Mouse (Mus musculus): ENCODE results near the gene Psen2.

GRCm38 (mm10) chr1:180222007-180222406, 41.2 kb downstream of the Psen2 start:
- no peak for TF ChIP-seq POLR2A (IDR thresholded peaks at IDR 0.05; ENCODE audit: insufficient read depth, low read depth, low read length)
- no peak for TF ChIP-seq CTCF (IDR thresholded peaks at IDR 0.05; ENCODE audit: insufficient read depth, low read depth, low read length)

Measured in olfactory bulb, adult 2 months (tissue).